Mouse (Mus musculus): Measurements from ENCODE around the gene Cpeb4.

The Cpeb4 gene

DNA sequence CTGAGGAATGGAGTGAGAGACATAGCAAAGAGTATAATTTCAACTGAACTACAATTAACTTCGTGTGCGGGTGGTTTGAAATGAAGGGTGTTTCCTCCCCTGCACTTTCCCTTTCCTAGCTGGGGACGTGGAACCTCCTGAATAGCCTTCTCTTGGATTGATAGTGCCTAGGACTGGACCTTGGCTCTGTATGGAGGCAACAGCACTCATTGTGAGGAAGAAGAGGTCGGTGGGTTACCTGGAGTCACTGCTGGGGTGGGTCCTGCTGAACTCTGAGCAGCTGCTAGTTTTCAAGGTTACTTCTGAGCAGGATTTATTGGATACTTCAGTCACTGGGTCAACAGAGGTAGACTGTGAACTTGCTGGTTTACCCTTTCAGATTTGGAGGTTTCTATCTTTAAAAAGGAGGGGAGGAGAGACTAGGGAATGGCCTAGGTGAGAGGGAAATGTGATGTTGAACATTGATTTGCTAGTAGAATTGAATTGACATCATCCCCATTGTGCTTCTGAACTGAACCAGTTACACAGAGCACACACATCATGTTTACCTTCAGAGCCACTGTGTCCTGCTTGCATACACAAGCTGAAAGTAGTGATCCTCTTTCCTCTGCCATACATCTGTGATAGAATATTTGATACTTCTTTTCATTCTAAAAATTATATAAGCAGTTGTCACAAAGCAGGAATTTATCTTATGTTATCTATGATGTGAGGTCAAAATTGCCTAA is 24.2 kb downstream of the Cpeb4 start:
- no peak for DNase-seq (ENCODE audit: inconsistent age in 2 of 2, low spot score in 1 of 2)

DNA sequence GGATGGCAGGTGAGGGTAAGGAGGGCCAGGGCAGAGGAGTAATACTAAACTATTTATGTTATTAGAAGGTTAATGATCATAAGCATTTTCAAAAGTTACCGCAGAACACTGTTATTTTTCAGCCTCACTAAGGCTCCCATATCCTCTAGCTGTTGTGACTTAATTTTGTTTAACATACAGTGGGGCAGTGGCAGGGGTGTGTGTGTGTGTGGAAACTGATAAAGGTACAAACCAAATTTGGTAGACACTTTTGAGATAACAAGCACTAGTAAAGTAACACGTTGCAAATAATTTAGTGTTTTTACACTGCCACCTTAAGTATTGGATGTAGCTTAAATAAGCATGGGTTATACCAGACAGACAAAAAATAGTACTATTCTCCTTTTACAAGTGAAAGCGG is 24.9 kb downstream of the Cpeb4 start:
- DNase-seq (ENCODE audit: inconsistent age in 2 of 2, low spot score in 1 of 2), result no peak

DNA sequence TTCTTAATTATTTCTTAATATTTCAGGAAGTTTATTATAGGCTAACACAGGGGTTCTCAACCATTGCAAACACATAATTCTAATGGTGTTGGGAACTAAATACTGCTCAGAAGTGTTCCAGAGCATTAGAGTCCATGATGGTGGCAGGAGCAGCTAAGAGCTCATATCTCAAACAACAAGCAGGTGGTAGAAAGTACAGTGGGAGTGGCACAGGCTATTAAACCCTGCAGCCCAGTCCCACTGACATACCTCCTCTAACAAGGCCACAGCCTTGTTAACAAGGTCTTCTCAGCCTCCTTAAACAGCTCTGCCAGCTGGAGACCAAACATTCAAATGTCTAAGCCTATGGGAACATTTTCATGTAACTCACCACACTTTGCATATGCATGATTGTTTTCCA is 27.2 kb downstream of the Cpeb4 start:
- DNase-seq (ENCODE audit: inconsistent age in 2 of 2, low spot score in 1 of 2), result no peak

DNA sequence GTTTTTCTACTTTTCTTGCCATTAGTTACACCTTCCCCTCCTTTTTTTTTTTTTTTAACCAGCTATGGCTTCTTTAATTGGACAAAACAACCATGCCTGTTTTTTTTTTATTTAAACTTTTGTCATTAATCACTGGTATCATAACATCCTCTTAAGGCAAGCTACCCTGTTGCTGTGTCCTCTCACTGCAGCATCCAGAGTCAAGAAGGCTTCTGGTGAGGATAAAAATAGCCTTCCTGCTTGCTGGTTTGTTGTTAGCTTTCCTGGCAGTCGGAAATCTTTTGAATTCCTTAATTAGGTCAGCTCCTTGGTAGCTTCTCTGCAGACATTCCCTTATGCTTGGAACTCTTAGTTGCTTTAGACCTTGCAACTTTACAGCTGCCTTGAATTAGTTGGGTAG is 28.7 kb downstream of the Cpeb4 start:
- DNase-seq (ENCODE audit: inconsistent age in 2 of 2, low spot score in 1 of 2), result peak in 1 of 2 experiments; percentile 62

DNA sequence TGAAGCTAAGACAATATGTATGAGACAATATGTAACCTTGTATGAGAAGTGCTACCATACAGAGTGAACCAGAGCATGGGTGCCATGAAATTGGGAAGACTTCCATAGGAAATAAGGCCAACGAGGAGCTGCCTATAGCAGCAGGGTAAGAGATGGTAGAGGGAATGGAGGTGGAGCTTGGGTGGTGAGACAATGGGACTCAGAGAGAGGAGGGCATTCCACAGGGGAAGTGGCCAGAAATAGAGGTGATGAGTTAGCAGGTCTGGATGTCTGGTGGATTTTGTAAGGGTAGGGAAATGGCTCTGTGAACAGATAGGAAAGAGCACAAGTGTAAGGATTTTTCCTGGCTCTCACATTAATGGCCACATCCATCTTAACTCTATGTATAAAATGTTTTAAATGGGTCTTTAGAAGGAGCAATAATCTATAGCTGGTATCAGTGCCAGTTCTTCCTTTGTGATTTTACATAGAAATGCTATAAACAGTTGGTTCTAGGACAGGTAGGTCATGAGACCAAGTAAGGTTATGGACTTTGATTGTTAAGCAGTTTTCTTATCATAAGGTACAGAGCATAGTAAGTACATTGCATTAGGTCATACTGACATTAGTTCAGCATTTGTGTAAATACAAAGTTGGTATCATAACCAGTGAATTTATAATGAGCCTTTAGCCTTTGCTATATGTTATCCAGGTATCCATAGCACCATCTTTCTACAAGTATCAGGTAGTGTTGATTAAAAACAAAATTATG is 30.4 kb downstream of the Cpeb4 start:
- no peak for DNase-seq (ENCODE audit: inconsistent age in 2 of 2, low spot score in 1 of 2)

DNA sequence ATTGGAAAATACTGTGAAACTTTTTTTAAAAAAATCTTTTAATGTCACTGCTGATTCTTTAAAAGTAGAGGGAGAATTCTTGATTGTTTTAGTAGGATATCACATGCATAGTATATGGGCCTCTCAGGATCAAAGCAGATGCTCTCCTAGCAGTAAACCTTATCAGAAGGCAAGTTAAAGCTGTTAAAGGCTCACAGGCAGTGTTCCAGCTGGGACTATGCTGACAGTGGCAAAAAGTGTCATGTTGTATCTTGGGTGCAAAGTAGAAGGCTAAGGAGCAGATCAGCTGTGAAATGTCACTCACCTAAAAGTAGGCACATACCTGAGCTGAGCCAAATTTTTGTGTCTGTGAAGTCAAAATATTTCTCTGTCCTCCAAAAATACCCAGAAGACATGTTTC is 34.5 kb downstream of the Cpeb4 start:
- no peak for DNase-seq (ENCODE audit: inconsistent age in 2 of 2, low spot score in 1 of 2)

DNA sequence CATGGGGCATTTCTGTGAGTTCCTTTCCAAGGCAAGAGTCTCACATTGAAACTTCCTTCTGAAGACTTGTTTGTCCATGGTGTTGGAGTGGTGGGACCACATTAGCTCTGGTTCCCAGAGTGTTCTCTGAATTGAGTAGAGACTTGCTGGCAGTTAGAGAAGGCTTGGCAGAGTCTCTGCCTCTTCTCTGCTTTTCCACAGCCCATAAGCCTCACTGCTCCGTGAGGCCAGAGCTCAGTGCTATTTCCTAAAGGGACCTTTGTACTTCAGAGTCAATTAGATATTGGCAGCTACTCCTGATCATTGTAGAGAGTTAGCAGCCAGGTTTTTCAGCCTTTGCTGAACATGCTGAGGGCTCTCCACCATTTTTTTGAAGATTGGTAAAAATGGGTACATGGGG is 35.6 kb downstream of the Cpeb4 start:
- DNase-seq (ENCODE audit: inconsistent age in 2 of 2, low spot score in 1 of 2), result no peak

DNA sequence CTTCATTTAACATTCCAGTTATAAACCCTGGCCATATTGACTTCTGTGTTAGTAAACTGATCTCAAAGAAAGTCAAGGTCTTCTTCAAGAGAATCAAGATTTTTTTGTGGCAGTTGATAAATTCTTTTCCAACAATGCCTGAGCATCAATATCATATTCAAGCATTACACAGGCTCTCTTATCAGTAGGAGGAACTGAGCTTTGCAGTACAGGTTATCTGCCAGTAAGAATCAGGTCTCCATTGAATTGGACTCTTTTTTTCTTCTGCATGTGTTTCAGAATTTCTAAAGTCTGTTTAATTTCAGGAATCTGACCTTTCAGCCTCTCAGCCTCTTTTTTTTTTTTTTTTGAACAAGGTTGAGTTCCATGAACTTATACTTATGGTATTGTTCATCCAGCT is 40.9 kb downstream of the Cpeb4 start:
- no peak for DNase-seq (ENCODE audit: inconsistent age in 2 of 2, low spot score in 1 of 2)

DNA sequence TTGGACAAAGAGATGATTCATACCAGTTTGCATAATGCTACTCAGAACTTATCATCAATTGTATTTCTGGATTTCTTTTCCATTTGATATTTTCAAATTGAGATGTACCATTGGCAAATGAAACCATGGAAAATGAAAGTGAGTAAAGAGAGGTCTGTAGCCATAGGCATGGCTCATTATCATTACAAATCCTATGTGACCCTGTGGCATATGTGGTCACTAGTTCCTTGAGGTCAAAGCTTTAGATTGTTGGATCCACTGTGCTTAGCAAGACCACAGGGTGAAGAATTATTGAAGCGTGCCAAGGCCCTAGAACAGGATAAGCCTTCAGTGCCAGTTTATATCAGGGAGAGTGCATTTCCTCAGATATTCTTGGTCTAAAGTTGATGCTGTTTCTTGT is 45.8 kb downstream of the Cpeb4 start:
- no peak for DNase-seq (ENCODE audit: inconsistent age in 2 of 2, low spot score in 1 of 2)

DNA sequence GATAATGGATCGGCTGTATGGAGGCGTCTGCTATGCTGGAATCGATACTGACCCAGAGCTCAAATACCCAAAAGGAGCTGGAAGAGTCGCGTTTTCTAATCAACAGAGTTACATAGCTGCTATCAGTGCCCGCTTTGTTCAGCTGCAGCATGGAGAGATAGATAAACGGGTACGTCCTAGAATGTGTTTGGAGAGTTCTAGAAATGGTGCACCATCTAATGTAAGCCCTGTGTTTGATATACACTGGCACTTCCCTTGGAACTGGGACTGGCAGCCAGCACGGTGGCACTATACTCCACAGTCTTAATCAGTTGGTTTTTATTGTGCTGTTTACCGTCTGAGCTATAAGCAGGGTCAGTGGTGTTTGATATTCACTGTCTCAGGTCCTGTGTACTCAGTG is 58.0 kb downstream of the Cpeb4 start:
- no peak for DNase-seq (ENCODE audit: inconsistent age in 2 of 2, low spot score in 1 of 2)

DNA sequence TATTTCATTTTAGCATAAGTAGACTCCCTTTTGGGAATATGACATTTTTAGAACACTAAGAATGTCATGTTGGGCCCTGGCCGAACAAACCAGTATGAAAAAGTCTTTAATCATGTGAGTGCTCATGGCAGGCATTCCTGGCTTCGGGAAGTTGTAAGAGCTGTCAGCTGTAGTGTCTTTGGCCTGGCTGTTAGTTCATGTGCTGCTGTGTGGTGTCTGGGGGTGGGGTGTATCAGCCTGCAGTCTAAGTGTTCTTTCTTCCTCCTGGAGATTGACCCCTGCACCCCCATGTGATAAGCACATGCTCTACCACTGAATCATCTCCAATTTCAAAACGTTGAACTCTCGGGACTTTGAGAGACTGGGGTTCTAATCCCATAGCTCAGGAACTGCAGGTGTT is 63.6 kb downstream of the Cpeb4 start:
- DNase-seq (ENCODE audit: inconsistent age in 2 of 2, low spot score in 1 of 2), result no peak

DNA sequence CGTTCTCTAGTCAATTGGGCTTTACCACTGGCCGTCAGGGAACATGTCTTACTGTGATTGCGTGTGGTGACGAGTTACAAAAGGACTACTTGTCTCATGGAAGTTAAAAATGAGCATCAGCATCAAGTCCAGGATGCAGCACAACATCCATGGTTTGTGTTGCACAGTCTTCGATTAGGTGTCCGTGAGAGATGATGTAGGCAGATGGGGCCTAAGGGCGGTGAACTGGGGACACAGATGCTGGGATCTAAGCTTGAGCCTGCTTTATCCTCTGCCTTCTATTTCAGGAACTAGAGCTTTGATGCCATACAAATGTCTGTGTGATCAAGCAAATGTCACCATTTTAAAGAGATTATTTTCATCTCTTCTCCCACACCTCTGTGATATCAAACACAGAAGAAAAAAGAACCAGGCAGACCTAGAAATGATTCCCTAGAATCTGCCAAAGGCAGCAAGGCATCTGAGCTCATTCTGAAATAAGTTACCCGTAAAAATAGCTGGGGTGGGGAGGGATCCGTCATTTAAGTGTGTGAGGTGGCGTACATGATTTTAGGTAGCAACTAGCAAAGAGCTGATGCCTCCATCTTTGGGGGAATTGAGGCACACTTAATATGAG is 65.0 kb downstream of the Cpeb4 start:
- DNase-seq (ENCODE audit: inconsistent age in 2 of 2, low spot score in 1 of 2), result no peak

DNA sequence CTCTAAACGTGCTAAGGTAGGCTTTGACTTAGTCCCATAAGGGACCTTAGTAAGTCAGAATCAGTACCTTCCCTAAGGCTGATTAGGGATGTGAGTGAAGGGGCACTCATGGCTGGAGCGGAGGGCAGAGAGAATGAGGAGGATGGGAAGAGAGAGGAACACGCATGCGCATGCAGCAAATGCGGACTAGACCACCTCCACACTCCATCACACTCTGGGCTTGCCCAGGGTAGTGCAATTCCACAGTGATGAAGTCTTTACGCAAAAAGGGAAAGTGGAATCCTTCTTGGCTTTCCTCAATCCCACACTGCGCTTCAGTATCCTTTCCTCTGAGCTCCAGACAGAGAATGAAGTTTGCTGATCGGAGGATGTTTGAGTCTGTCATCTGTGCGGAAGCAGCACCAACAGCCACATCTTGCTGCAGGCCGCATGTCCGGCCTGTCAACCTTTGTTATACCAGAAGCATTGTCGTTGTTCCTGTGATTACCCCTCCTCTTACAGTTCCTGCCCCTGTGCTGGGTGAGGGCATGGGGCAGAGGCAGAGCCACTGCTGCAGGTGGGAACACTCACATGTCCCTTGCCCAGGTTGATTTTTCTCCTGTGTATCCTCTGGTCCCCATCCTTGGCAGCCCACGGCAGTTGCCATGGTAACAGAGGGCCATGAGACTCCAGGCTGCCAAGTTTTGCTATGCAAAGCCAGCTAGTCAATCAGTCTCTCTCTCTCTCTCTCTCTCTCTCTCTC is 69.1 kb downstream of the Cpeb4 start:
- DNase-seq (ENCODE audit: inconsistent age in 2 of 2, low spot score in 1 of 2), result peak in 1 of 2 experiments; percentile 38

DNA sequence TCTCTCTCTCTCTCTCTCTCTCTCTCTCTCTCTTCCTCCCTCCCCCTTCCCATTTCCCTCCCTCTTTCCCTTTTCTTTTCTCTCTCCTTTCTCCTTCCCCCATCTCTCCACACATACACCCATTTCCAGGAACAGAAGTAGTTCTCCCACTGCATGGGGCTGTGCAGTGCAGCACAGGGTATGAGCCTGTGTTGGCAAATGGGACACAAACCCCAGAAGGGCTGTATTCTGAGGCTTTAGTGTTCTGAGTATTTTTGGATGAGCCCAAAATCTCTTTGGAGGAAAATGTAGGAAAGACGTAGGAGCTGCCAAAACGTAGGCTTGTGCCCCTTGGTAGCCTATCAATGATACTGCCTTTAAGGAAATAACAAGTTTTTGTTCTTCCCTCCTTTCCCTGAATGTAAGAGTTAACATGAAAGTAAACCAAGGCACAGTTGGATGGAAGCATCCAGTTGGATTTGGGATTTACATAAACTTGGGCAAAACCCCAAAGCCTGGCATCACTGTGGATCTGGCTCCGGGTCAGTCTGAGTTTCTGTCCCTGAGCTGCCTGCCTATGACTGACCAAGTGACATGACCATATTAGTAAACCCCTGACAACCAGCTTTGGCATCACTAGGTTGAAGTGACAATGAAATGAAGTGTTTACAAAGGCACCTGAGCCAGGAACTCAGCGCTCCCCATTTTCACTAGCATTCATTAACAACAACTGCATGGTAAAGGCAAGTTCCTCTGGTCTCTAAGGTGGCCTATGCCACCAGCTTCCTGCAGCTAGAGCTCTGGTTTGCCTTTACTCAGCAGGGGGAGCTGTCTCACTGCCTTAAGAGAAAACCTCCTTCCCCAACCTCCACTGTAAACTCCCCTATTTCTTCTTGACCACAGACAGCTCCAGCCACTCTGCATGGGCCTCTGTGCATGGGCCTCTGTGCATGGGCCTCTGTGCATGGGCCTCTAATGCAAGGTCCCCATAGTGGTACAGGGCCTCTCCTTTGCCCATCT is 69.9 kb downstream of the Cpeb4 start:
- peak in 1 of 2 experiments; percentile 51 for DNase-seq (ENCODE audit: inconsistent age in 2 of 2, low spot score in 1 of 2)

DNA sequence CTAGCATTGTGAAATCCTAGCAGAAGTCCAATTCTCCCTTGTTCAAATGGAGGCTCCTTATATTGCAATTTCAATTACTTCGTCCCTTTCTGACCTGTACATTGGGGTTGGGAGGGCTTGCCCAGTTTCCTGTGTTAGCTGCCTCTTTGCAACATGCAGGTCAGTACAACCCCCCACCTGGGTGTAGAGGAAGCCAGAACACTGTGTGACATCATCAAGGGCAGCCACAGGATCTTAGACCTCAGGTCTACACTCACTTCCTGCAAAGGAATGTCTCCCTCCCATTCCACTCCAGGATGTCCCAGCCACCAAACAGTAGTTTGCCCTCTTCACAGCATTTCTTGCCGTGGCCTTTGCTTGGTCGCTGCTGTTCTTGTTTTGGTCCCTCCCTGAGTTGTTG is 73.5 kb downstream of the Cpeb4 start:
- DNase-seq (ENCODE audit: inconsistent age in 2 of 2, low spot score in 1 of 2), result no peak

DNA sequence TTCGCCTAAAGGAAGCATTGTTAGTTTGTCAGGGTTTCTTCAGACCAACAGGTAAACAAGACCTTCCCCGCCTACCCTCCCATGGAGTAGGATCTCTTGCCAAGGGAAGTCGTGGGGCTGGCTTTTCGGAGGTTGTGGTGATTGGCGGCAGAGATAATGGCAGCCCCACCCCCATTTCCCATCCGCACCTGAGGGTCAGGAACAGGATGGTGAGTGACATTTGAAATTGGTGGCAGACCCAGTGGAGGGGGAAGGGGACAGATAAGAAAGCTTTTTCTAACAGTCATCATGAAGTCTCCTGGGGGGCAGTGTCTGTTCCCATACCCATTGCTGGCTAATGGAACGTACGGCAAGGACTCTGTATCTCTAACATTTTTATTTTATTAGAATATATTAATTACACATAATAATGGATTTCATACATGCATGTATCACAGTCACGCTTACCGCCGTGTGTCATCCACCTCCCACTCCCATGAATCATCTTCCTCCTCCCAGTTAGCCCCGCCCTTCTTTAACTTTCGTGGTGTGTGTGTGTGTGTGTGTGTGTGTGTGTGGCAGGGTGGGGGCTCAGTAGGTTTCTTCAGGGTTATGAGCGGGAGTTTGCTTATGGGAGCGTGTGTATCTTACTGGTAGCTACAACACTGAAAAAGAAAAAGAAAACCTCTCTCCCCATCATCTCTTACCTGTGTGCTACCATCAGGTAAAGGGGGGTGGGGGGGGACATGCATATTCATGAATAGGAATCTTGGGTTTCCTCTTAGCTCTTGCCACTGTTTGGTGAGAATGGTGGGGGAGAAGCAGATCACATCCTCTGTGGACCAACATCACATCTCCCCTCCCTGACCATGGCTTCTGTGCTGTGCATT is 76.7 kb downstream of the Cpeb4 start:
- peak; percentile 34 to 55 for DNase-seq (ENCODE audit: inconsistent age in 2 of 2, low spot score in 1 of 2)

DNA sequence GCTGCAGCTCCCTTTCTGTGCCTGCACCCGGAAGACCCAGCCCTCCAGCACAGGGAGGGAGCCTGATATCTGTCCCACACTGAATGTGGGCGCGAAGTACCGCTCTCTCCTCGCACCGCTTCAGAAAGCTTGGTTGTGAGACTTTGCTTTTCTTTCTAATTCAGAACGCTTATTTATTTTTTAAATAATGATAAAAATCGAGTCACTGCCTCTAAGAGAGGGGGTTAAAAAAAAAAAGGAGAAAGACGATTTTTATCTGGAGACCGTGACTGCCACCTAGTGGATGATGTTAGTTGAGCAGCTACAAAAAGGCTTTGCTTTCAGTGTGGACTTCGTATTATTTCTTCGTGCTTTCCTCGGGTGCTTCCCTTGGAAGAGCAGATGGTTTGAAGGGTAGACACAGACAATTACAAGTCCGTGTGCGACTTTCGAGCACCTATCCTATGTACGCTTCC is 77.3 kb downstream of the Cpeb4 start:
- peak; percentile 68 to 93 for DNase-seq (ENCODE audit: inconsistent age in 2 of 2, low spot score in 1 of 2)

DNA sequence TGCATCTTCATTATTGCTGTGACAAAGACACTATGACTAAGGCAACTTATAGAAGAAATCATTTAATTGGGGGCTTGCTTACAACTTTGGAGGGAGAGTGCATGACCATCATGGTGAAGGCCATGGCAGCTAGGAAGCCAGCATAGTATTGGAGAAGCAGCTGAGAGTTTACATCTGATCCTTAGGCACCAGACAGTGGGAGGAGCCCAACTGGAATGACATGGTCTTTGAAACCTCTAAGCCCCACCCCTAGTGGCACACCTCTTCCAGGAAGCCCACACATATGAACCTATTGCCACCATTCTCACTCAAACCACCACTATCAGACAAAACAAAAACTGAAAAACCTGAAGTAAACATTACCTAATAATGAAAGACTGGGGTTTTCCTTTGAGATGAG is 88.1 kb downstream of the Cpeb4 start:
- DNase-seq (ENCODE audit: inconsistent age in 2 of 2, low spot score in 1 of 2), result no peak

DNA sequence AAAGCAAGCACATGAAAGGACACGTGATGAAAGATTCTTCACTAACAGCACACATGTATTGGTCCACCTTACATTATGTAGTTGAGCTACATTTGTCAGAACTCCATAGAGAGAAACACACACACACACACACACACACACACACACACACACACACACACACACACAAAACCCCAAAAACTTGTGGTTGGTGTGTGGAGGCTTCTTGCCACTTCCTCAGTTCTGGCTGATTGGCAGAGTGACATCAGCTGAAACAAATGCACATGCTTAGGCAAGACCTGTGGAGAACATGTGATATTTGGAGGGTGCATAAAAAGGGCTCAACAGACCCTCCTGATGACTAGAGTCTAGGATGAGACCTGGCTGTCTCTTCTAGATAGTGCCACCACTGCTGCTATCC is 92.0 kb downstream of the Cpeb4 start:
- DNase-seq (ENCODE audit: inconsistent age in 2 of 2, low spot score in 1 of 2), result no peak

Measured in adrenal gland, adult (tissue).